Mouse (Mus musculus) liver, embryonic 16.5 days (tissue): ENCODE measurements around the gene Armh1. TPM values are rescaled to one million over a fixed set of nuclear protein-coding genes. Genes with fewer than 3 reads are reported as not detected.
"Not testable (repeated sequence)": the region's sequence is repeated elsewhere in the genome, so short reads cannot be mapped to it uniquely, and the experiment has no call there.

ENCODE experiments used
- ATAC-seq: fragments of 200-750 bp; cut with Nextera tagmentation; 2 replicates; pipeline ENCODE4 v1.8.0; 2017; ENCODE audit warnings: low read depth, mild to moderate bottlenecking, moderate number of reproducible peaks, moderate library complexity
- H3K27ac ChIP-seq: fragments of 300-500 bp; sonication (generic); 2 replicates; pipeline ENCODE4 v1.5.1; 2014; ENCODE audit warnings: mild to moderate bottlenecking, low read length
- H3K27me3 ChIP-seq: fragments of 300-500 bp; sonication (generic); 2 replicates; pipeline ENCODE4 v1.6.1; 2014; ENCODE audit warnings: low read depth, low read length, mixed read lengths; ENCODE audit not compliant: control insufficient read depth, insufficient read depth
- H3K36me3 ChIP-seq: fragments of 300-500 bp; sonication (generic); 2 replicates; pipeline ENCODE4 v1.6.1; 2014; ENCODE audit warnings: mild to moderate bottlenecking; ENCODE audit not compliant: control insufficient read depth, insufficient read depth
- H3K4me1 ChIP-seq: fragments of 300-500 bp; sonication (generic); 2 replicates; pipeline ENCODE4 v1.6.1; 2014; ENCODE audit warnings: low read depth, low read length, mixed read lengths; ENCODE audit not compliant: control insufficient read depth
- H3K4me2 ChIP-seq: fragments of 300-500 bp; sonication (generic); 2 replicates; pipeline ENCODE4 v1.6.1; 2014; ENCODE audit warnings: low read depth, low read length, mixed read lengths
- H3K4me3 ChIP-seq: fragments of 300-500 bp; sonication (generic); 2 replicates; pipeline ENCODE4 v1.5.1; 2014; ENCODE audit warnings: low read depth, mild to moderate bottlenecking, low read length
- H3K9ac ChIP-seq: fragments of 300-500 bp; sonication (generic); 2 replicates; pipeline ENCODE4 v1.6.1; 2014; ENCODE audit warnings: low read depth, low read length
- H3K9me3 ChIP-seq: fragments of 300-500 bp; sonication (generic); replicated peaks from 2 replicates; pipeline ENCODE4 v1.6.1; 2016; ENCODE audit warnings: low read length; ENCODE audit not compliant: control insufficient read depth
- WGBS: fragments of 180-500 bp; shearing (Covaris S2); extraction: QIAGEN DNeasy Blood & Tissue Kit; methylation state at CpG from one replicate; pipeline ENCODE4 v1.1.7; 2014; ENCODE audit not compliant: insufficient replicate concordance; 5-methylcytosine and 5-hydroxymethylcytosine counted together
- polyA plus RNA-seq: library from polyadenylated mRNA; unstranded; fragments of >200 nt; fragmentation: Nextera tagmentation; extraction: Ambion mirVana; gene quantifications from 2 replicates; pipeline ENCODE4 v1.2.1, GENCODE M21; 2015

Gene Armh1
- polyA plus RNA-seq, 1 experiment from 2014 or later = 0.09 TPM

DNA sequence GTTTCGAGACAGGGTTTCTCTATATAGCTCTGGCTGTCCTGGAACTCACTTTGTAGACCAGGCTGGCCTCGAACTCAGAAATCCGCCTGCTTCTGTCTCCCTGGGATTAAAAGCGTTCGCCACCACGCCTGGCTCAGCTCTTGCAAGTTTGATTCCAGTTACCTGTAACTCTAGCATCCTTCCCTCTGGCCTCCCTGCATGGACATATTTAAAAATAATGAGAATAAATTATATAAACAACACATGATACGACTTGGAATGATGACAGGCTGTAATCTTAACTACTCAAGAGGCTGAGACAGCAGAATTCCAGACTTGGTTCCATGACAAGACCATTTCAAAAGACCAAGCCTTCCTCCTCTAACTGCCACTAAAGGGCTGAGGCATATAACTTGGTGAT is 61.3 kb downstream of the Armh1 start:
- no peak for ATAC-seq
- Histone ChIP-seq H3K9me3 (no peaks in the 10 kb centered on the region), H3K4me1 (peaks cover 5% of the 10 kb centered on the region), H3K27ac (no peak overlapping the region; the same call in 1 of the 2 replicates), H3K4me2 (no peak overlapping the region), H3K27me3 (no peaks in the 10 kb centered on the region), H3K36me3 (no peaks in the 10 kb centered on the region), H3K4me3 (no peak overlapping the region), H3K9ac (peak overlapping the region; percentile 72)
- WGBS = 69% methylated on average over 7 of the region's 7 CpGs

DNA sequence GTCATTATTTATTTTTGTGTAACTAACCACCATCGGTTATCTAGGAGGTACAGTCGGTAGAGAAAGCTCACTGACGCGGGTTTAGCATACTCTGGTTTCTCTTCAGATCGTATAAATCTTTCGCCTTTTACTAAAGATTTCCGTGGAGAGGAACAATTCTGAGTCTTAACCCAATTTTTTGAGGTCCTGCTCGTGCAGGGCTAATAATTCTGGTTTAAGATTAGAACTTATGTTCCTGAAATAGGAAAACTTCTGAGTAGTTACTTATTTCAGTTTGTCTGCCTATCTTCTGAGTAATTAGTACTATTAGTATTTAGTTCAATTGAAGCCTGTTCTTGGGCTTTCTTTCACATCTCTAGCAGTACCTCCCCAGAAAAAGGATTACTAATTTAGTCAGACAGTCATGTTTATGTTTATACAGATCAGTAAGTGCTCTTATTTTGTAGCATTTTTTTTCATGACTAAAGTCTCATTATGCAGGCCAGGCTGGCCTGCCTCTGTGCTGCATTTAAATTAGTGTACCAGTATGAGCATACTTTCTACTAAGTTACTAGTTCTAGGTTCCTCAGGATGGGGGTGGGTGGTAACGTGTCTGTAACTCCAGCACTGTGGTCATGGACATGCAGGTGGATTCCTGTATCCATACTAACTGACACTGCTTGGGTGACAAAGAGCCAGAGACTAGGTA is 61.9 kb downstream of the Armh1 start:
- Histone ChIP-seq H3K27ac (peak overlapping the region; percentile 82), H3K4me1 (peaks cover 5% of the 10 kb centered on the region), H3K4me2 (peak overlapping the region; percentile 65), H3K36me3 (no peaks in the 10 kb centered on the region), H3K27me3 (no peaks in the 10 kb centered on the region), H3K9ac (peak overlapping the region; percentile 72), H3K4me3 (peak overlapping the region; percentile 45), H3K9me3 (no peaks in the 10 kb centered on the region)
- peak; percentile 83 for ATAC-seq
- WGBS = under 1% methylated on average over 9 of the region's 9 CpGs

- WGBS = under 1% methylated on average over 16 of the region's 16 CpGs
- Histone ChIP-seq H3K4me3 (peak overlapping the region; percentile 45), H3K27ac (peak overlapping the region; percentile 39), H3K27me3 (no peaks in the 10 kb centered on the region), H3K9me3 (no peaks in the 10 kb centered on the region), H3K4me1 (peaks cover 5% of the 10 kb centered on the region), H3K4me2 (peak overlapping the region; percentile 65), H3K9ac (peak overlapping the region; percentile 72), H3K36me3 (no peaks in the 10 kb centered on the region)
- peak; percentile 66 for ATAC-seq
Measured at GRCm38 (mm10) chr4:117189382-117189855, 62.5 kb downstream of the Armh1 start.

DNA sequence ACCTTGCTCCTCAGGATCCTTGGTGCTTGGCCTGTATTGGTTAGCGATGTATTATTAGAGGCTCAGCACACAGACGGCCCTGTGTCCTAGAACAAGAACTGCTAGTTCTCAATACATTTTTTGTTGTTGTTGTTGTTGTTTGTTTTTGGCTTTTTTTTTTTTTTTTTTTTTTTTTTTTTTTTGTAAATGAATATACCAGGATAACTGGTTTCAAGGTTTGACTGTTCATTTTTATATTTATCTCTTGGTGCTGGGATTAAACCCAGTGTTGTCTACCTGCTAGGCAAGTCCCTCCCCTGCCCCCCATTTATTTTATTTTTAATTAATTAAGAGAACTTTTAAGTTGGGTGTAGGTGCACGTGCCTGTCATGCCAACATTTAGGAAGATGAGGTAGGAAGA is 63.0 kb downstream of the Armh1 start:
- Histone ChIP-seq H3K9me3 (no peaks in the 10 kb centered on the region), H3K4me3 (peak overlapping the region; percentile 45), H3K36me3 (no peaks in the 10 kb centered on the region), H3K4me1 (peaks cover 5% of the 10 kb centered on the region), H3K27ac (peak overlapping the region; percentile 39), H3K4me2 (peak overlapping the region; percentile 65), H3K27me3 (no peaks in the 10 kb centered on the region), H3K9ac (peak overlapping the region; percentile 46)
- ATAC-seq = no peak
- WGBS = 56% methylated on average over 3 of the region's 3 CpGs

GRCm38 (mm10) chr4:117182759-117183096 is 69.2 kb downstream of the Armh1 start:
- H3K27ac ChIP-seq = peak overlapping the region; percentile 24; the same call in 1 of the 2 replicates
- H3K4me2 ChIP-seq = peak overlapping the region; percentile 65
- 9% methylated on average over 9 of the region's 9 CpGs for WGBS
- H3K9me3 ChIP-seq, H3K4me1 ChIP-seq, H3K27me3 ChIP-seq: not testable (repeated sequence)
- H3K4me3 ChIP-seq = peak overlapping the region; percentile 76
- peaks cover 16% of the 10 kb centered on the region for H3K36me3 ChIP-seq
- peak; percentile 57 for ATAC-seq
- H3K9ac ChIP-seq = peak overlapping the region; percentile 50

DNA sequence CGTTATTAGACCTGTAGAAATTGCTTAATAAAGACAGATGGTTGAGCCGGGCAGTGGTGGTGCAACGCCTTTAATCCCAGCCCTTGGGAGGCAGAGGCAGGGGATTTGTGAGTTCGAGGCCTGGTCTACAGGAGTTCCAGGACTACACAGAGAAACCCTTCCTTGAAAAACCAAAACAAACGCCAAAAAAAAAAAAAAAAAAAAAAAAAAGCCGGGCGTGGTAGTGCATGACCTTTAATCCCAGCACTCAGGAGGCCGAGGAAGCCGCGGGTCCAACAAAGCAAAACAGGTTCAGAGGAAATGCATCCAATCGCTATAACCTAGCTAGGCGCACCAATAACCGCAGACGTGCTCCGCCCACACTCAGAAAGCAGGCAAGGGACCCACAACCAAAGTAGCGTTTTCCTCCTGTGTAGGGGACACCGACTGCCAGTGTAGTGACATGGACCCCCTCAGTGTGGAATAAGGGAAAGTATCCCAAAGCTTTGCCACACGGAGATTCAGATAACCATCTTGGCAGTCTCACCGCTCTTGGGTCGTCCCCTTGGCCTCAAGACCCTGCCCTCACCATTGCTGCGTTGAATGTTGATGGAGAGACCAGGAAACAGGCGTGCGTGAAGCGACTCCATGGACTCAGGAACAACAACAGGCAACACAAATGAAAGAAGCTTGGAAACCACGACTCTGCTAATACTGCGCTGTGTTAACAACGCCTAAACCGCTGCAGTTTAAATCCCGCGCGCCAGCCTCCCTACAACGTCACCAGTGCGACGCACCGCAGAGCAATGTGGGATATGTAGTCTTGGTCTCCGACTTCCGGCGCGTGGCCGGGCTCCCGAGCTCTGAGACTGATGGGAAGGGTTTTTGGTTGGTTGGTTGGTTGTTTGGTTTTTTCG is 69.8 kb downstream of the Armh1 start, which contains the start of gene Kif2c:
TSS of gene Kif2c (minus strand) at position 777 of the 896 bp plus-strand sequence.
- H3K9me3 ChIP-seq = no peaks in the 10 kb centered on the region
- H3K36me3 ChIP-seq = peaks cover 22% of the 10 kb centered on the region
- H3K9ac ChIP-seq = peak within 1 kb of the TSS; percentile 70
- peak; percentile 99 for ATAC-seq
- H3K27ac ChIP-seq = peak within 1 kb of the TSS; percentile 69
- no peaks in the 10 kb centered on the region for H3K27me3 ChIP-seq
- peak within 1 kb of the TSS; percentile 65 for H3K4me2 ChIP-seq
- peaks cover 8% of the 10 kb centered on the region for H3K4me1 ChIP-seq
- peak within 1 kb of the TSS; percentile 76 for H3K4me3 ChIP-seq
- WGBS = under 1% methylated on average over 42 of the region's 42 CpGs

GRCm38 (mm10) chr4:117169936-117170335 is 82.0 kb downstream of the Armh1 start:
- H3K9me3 ChIP-seq = no peaks in the 10 kb centered on the region
- H3K9ac ChIP-seq = no peak overlapping the region
- 75% methylated on average over 5 of the region's 5 CpGs for WGBS
- no peak overlapping the region for H3K27ac ChIP-seq
- H3K4me3 ChIP-seq = no peak overlapping the region
- peaks cover 87% of the 10 kb centered on the region for H3K36me3 ChIP-seq
- no peaks in the 10 kb centered on the region for H3K4me1 ChIP-seq
- no peaks in the 10 kb centered on the region for H3K27me3 ChIP-seq
- no peak for ATAC-seq
- no peak overlapping the region for H3K4me2 ChIP-seq
